Mouse (Mus musculus) embryo, embryonic 9.5 days (tissue): ENCODE data around the gene Esp22.
"Not testable (repeated sequence)": the region's sequence is repeated elsewhere in the genome, so short reads cannot be mapped to it uniquely, and the experiment has no call there.

ENCODE experiments used
- DNase-seq: peaks from one replicate; pipeline ENCODE4 v3.0.0-alpha.2; 2017; ENCODE audit errors: extremely low spot score

The Esp22 gene

GRCm38 (mm10) chr17:39095034-39095433, at the start of gene Esp22:
Gene Esp22, plus strand, starts transcription at chr17:39095334.
- DNase-seq, result no peak

GRCm38 (mm10) chr17:39063641-39064040, 31.5 kb upstream of the Esp22 start:
- DNase-seq, result no peak

DNA sequence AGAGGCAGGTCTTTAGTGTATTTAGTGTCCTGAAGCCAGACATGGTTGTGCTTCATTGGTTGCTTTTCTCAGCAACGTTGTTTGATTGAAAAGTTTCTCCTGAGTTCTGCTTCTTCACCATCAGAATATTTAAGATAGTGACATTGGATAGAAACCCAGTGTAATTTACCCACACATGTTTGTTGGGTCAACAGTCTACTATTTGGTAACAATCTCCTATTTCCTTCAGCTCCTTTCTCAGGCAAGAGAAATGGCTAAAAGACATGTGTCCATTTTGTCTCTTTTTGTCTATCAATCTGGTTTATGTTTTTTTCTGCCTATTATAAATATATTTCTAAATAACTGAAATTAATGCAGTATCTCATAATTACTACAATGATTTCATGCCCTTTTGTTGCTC, 18.2 kb upstream of the Esp22 start, which contains the start of gene Esp23:
Gene Esp23, minus strand, starts transcription at position 101 of the 400 bp plus-strand sequence.
- DNase-seq, result no peak

GRCm38 (mm10) chr17:39107126-39107525, 12.0 kb downstream of the Esp22 start:
- not testable (repeated sequence) for DNase-seq

- not testable (repeated sequence) for DNase-seq
Observed at GRCm38 (mm10) chr17:39129156-39129555, 34.0 kb downstream of the Esp22 start.
